Mouse (Mus musculus): ENCODE results near the gene Tspan9.

- TF ChIP-seq POLR2A (IDR thresholded peaks at IDR 0.05; ENCODE audit: borderline replicate concordance, extremely low read depth, low read depth, low read length) (no peak), CTCF (IDR thresholded peaks at IDR 0.05; ENCODE audit: insufficient read depth, low read length) (no peak)
These were observed 135.3 kb downstream of the Tspan9 start for GRCm38 (mm10) chr6:128007982-128008562.
